Mouse (Mus musculus): Measurements from ENCODE around the gene Hnrnpc.

Hnrnpc gene

GRCm38 (mm10) chr14:52103856-52104676 lies at the start of gene Hnrnpc:
Gene Hnrnpc, minus strand, starts transcription at chr14:52104028.
- in situ Hi-C loops (cut with MboI; ENCODE audit: low sequenced_read_pairs) = no loop called here

- in situ Hi-C loops (cut with MboI; ENCODE audit: low sequenced_read_pairs) = no loop called here
Observed at GRCm38 (mm10) chr14:52152613-52153012, 48.8 kb upstream of the Hnrnpc start.

- in situ Hi-C loops (cut with MboI; ENCODE audit: low sequenced_read_pairs) = no loop called here
Observed at GRCm38 (mm10) chr14:52152179-52152578, 48.4 kb upstream of the Hnrnpc start.

GRCm38 (mm10) chr14:52149888-52150287 lies 46.1 kb upstream of the Hnrnpc start:
- in situ Hi-C loops (cut with MboI; ENCODE audit: low sequenced_read_pairs) = no loop called here

- in situ Hi-C loops (cut with MboI; ENCODE audit: low sequenced_read_pairs) = no loop called here
Observed at GRCm38 (mm10) chr14:52146540-52146939, 42.7 kb upstream of the Hnrnpc start.

GRCm38 (mm10) chr14:52144165-52144564 lies 40.3 kb upstream of the Hnrnpc start:
- in situ Hi-C loops (cut with MboI; ENCODE audit: low sequenced_read_pairs) = no loop called here

- in situ Hi-C loops (cut with MboI; ENCODE audit: low sequenced_read_pairs) = no loop called here
Observed at GRCm38 (mm10) chr14:52141445-52142127, 37.8 kb upstream of the Hnrnpc start.

- in situ Hi-C loops (cut with MboI; ENCODE audit: low sequenced_read_pairs) = no loop called here
Observed at GRCm38 (mm10) chr14:52140577-52141444, 37.0 kb upstream of the Hnrnpc start.

- in situ Hi-C loops (cut with MboI; ENCODE audit: low sequenced_read_pairs) = no loop called here
Observed at GRCm38 (mm10) chr14:52133584-52133983, 29.8 kb upstream of the Hnrnpc start.

- in situ Hi-C loops (cut with MboI; ENCODE audit: low sequenced_read_pairs) = loop anchor here (10.0 kb wide), 1 partner anchor 200 kb away; the partner anchor contains the start of gene Sall2
Observed at GRCm38 (mm10) chr14:52124636-52125035, 20.8 kb upstream of the Hnrnpc start.

GRCm38 (mm10) chr14:52123918-52124317 lies 20.1 kb upstream of the Hnrnpc start:
- in situ Hi-C loops (cut with MboI; ENCODE audit: low sequenced_read_pairs) = loop anchor here (10.0 kb wide), 1 partner anchor 201 kb away; the partner anchor contains the start of gene Sall2

GRCm38 (mm10) chr14:52120169-52120568 lies 16.3 kb upstream of the Hnrnpc start:
- in situ Hi-C loops (cut with MboI; ENCODE audit: low sequenced_read_pairs) = loop anchor here (10.0 kb wide), 1 partner anchor 205 kb away; the partner anchor contains the start of gene Sall2

GRCm38 (mm10) chr14:52118823-52119608 lies 15.2 kb upstream of the Hnrnpc start:
- in situ Hi-C loops (cut with MboI; ENCODE audit: low sequenced_read_pairs) = no loop called here

GRCm38 (mm10) chr14:52118456-52118822 lies 14.6 kb upstream of the Hnrnpc start:
- in situ Hi-C loops (cut with MboI; ENCODE audit: low sequenced_read_pairs) = no loop called here

GRCm38 (mm10) chr14:52117241-52117640 lies 13.4 kb upstream of the Hnrnpc start:
- in situ Hi-C loops (cut with MboI; ENCODE audit: low sequenced_read_pairs) = no loop called here

GRCm38 (mm10) chr14:52114101-52114500 lies 10.3 kb upstream of the Hnrnpc start:
- in situ Hi-C loops (cut with MboI; ENCODE audit: low sequenced_read_pairs) = no loop called here

GRCm38 (mm10) chr14:52110346-52110745 lies 6.5 kb upstream of the Hnrnpc start, which contains the start of gene Rpgrip1:
Gene Rpgrip1, plus strand, starts transcription at chr14:52110704.
- in situ Hi-C loops (cut with MboI; ENCODE audit: low sequenced_read_pairs) = no loop called here

- in situ Hi-C loops (cut with MboI; ENCODE audit: low sequenced_read_pairs) = no loop called here
Observed at GRCm38 (mm10) chr14:52108025-52108424, 4.2 kb upstream of the Hnrnpc start.

GRCm38 (mm10) chr14:52106741-52107140 lies 2.9 kb upstream of the Hnrnpc start:
- in situ Hi-C loops (cut with MboI; ENCODE audit: low sequenced_read_pairs) = no loop called here

- in situ Hi-C loops (cut with MboI; ENCODE audit: low sequenced_read_pairs) = no loop called here
Observed at GRCm38 (mm10) chr14:52105308-52105707, 1.5 kb upstream of the Hnrnpc start.
